Mouse (Mus musculus) spleen, adult 2 months (tissue): ENCODE measurements around the gene Cyld. TPM values are rescaled to one million over a fixed set of nuclear protein-coding genes. Genes with fewer than 3 reads are reported as not detected.
A peak's percentile ranks its signal among the peaks of the same experiment; 100 is the strongest.

Source experiments
- DNase-seq, 2 experiments: peaks; one replicate each; pipeline versions ENCODE4 v3.0.0 to v3.0.0-alpha.2; 2012 to 2021; ENCODE audit warnings: low spot score in 2 of 2, low read depth in 1 of 2
- H3K27ac ChIP-seq: fragments of 200-500 bp; 2 replicates; pipeline ENCODE4 v1.5.1; 2012; ENCODE audit warnings: low read length, inconsistent platforms; ENCODE audit not compliant: insufficient read depth
- H3K27me3 ChIP-seq: fragments of 200-500 bp; 2 replicates; pipeline ENCODE4 v1.6.1; 2012; ENCODE audit warnings: mild to moderate bottlenecking, moderate library complexity, low read length, inconsistent platforms; ENCODE audit not compliant: control insufficient read depth, insufficient read depth
- H3K36me3 ChIP-seq: fragments of 200-500 bp; 2 replicates; pipeline ENCODE4 v1.6.1; 2012; ENCODE audit warnings: mild to moderate bottlenecking, low read length, inconsistent platforms; ENCODE audit not compliant: control insufficient read depth, insufficient read depth
- H3K4me1 ChIP-seq: fragments of 200-500 bp; 2 replicates; pipeline ENCODE4 v1.6.1; 2011; ENCODE audit warnings: inconsistent platforms; ENCODE audit not compliant: control insufficient read depth, insufficient read depth, insufficient read length
- H3K4me3 ChIP-seq: fragments of 200-500 bp; 2 replicates; pipeline ENCODE4 v1.5.1; 2011; ENCODE audit warnings: mild to moderate bottlenecking, inconsistent platforms; ENCODE audit not compliant: insufficient read depth, insufficient read length; ENCODE audit errors: extremely low read depth
- CTCF ChIP-seq: fragments of 200-500 bp; IDR thresholded peaks from 2 replicates; pipeline ENCODE4 v1.5.1; 2011; ENCODE audit warnings: mild to moderate bottlenecking, inconsistent platforms; ENCODE audit not compliant: insufficient read depth, insufficient read length, insufficient replicate concordance; ENCODE audit errors: extremely low read depth
- POLR2A ChIP-seq: fragments of 200-500 bp; IDR thresholded peaks from 2 replicates; pipeline ENCODE4 v1.6.1; 2011; ENCODE audit warnings: low read depth, low read length, inconsistent platforms
- WGBS: fragments of 180-500 bp; shearing (Covaris S2); methylation state at CpG from one replicate; pipeline ENCODE4 v1.1.7; 2018; 5-methylcytosine and 5-hydroxymethylcytosine counted together
- polyA plus RNA-seq: library from polyadenylated mRNA; depleted of rRNA; stranded (reverse); fragments of >200 nt; gene quantifications from 2 replicates; pipeline ENCODE4 v1.2.3, GENCODE M21; 2012

Cyld gene
- polyA plus RNA-seq, 1 experiment, result 10.1 TPM

- DNase-seq, result peak; percentile 64 to 81
- Histone ChIP-seq H3K27ac (peak overlapping the region; percentile 73), H3K4me1 (peaks cover 18% of the 10 kb centered on the region), H3K4me3 (no peak overlapping the region), H3K27me3 (no peaks in the 10 kb centered on the region), H3K36me3 (no peaks in the 10 kb centered on the region)
- no peak for TF ChIP-seq POLR2A
- no peak for TF ChIP-seq CTCF
- WGBS, result 40% methylated on average over 6 of the region's 6 CpGs
These were observed 34.4 kb upstream of the Cyld start for GRCm38 (mm10) chr8:88662401-88662821.

DNA sequence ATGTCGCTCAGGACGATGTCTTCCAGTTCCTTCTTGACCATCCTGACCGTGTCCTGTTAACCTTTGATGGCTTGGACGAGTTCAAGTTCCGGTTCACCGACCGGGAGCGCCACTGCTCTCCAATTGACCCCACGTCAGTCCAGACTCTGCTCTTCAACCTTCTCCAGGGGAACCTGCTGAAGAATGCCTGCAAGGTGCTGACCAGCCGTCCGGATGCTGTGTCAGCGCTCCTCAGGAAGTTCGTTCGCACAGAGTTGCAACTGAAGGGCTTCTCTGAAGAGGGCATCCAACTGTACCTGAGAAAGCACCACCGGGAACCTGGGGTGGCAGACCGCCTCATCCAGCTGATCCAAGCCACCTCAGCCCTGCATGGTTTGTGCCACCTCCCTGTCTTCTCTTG, 32.7 kb upstream of the Cyld start:
- no peaks in the 10 kb centered on the region for H3K27me3 ChIP-seq
- TF ChIP-seq CTCF (no peak), POLR2A (no peak)
- DNase-seq, result no peak
- peaks cover 28% of the 10 kb centered on the region for H3K4me1 ChIP-seq
- WGBS, result 61% methylated on average over 16 of the region's 16 CpGs
- no peaks in the 10 kb centered on the region for H3K36me3 ChIP-seq
- no peak overlapping the region for H3K27ac ChIP-seq
- no peak overlapping the region for H3K4me3 ChIP-seq

DNA sequence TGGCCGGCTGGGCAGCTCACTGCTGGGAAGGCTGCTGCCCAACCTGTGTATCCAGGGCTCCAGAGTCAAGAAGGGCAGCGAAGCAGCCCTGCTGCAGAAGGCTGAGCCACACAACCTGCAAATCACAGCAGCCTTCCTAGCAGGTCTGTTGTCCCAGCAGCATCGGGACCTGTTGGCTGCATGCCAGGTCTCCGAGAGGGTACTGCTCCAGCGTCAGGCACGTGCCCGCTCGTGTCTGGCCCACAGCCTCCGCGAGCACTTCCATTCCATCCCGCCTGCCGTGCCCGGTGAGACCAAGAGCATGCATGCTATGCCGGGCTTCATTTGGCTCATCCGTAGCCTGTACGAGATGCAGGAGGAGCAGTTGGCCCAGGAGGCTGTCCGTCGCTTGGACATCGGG, 31.9 kb upstream of the Cyld start:
- H3K27me3 ChIP-seq, result no peaks in the 10 kb centered on the region
- peaks cover 36% of the 10 kb centered on the region for H3K4me1 ChIP-seq
- TF ChIP-seq POLR2A (no peak), CTCF (no peak)
- no peak overlapping the region for H3K27ac ChIP-seq
- H3K36me3 ChIP-seq, result no peaks in the 10 kb centered on the region
- H3K4me3 ChIP-seq, result no peak overlapping the region
- WGBS, result 89% methylated on average over 19 of the region's 19 CpGs
- DNase-seq, result no peak

DNA sequence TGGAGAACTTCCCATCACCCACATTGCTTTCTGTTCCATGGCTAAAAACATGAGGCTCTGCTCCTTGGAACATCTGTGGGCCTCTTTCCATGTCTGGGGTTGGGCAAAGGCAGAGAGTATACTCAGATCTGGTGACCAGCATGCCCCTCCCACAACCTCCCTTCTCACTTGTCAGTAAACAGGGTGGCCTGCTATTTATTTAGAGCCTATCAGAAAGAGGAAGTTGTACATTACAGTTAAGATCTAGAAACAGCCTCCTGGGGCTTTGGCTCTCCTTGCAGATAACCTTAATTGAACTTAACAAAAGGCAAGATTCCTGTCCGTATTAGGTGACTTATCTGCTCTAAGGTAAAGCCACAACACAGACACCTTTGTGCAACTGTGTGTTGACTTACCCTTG, 30.4 kb upstream of the Cyld start:
- Histone ChIP-seq H3K4me1 (peaks cover 41% of the 10 kb centered on the region), H3K27me3 (no peaks in the 10 kb centered on the region), H3K36me3 (no peaks in the 10 kb centered on the region), H3K4me3 (no peak overlapping the region), H3K27ac (peak overlapping the region; percentile 76)
- DNase-seq, result peak; percentile 43 to 58
- 10% methylated on average over 1 of the region's 1 CpGs for WGBS
- no peak for TF ChIP-seq CTCF
- TF ChIP-seq POLR2A, result no peak

DNA sequence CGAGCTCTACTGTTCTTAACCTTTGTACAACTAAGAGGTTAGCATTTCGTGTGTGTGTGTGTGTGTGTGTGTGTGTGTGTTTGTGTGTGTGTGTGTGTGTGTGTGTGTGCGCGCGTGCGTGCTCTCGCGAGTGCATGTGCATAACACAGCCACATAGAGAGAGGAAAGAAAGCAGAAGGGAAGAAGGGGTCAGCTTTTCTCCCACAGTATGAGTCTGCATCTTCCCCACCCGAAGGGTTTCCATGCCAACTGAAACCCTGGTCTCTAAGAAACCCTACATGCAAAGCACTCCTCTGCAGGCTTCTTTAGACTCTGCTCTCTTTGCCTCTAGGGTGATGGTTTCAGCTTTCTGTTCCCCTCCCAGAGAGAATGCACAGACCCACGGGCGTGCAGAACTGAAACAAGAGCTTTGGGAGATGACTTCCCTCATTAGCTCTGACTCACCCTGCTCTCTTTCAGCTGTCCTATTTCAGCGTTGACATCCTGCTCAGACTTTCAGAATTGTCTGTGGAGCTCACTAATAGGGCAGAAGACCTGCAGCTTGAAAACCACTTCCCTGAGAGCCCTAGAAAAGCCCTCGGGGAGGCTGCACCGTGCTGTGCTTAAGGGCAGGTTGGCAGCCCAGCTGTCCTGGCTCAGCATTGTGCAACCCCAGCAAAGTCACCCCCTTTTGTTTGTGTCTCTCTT, 28.3 kb upstream of the Cyld start:
- DNase-seq, result peak; percentile 73 to 86
- Histone ChIP-seq H3K27ac (peak overlapping the region; percentile 61), H3K4me1 (peaks cover 35% of the 10 kb centered on the region), H3K36me3 (no peaks in the 10 kb centered on the region), H3K27me3 (no peaks in the 10 kb centered on the region), H3K4me3 (no peak overlapping the region)
- TF ChIP-seq CTCF, result no peak
- TF ChIP-seq POLR2A, result no peak; the same call in 1 of the 2 replicates
- WGBS, result 5% methylated on average over 14 of the region's 14 CpGs

DNA sequence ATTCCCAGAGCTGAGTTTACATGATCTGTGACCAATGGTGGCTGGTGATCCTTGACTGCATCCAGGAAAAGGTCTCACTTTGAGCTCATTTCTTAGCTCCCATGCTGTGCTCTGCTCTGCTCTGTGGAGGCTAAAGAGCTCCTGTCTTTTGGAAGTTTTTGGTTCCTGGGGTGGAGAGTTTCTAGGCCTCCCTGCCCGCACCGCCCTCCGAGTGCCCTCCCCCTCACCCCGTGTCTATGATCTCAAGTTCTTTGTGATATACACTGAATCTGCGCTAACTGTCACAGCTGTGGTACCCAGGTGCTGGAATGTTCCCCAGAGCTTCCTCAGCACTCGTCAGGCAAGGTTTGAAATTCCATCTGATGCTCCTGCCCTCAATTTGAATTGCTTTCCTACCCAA, 26.0 kb upstream of the Cyld start:
- TF ChIP-seq POLR2A, result no peak
- TF ChIP-seq CTCF, result no peak
- H3K4me1 ChIP-seq, result peaks cover 35% of the 10 kb centered on the region
- no peaks in the 10 kb centered on the region for H3K36me3 ChIP-seq
- no peak overlapping the region for H3K27ac ChIP-seq
- H3K4me3 ChIP-seq, result no peak overlapping the region
- no peaks in the 10 kb centered on the region for H3K27me3 ChIP-seq
- no peak for DNase-seq
- 91% methylated on average over 6 of the region's 6 CpGs for WGBS

- Histone ChIP-seq H3K27me3 (no peaks in the 10 kb centered on the region), H3K27ac (no peak overlapping the region), H3K4me1 (peaks cover 29% of the 10 kb centered on the region), H3K4me3 (no peak overlapping the region), H3K36me3 (no peaks in the 10 kb centered on the region; the same call in 1 of the 2 replicates)
- TF ChIP-seq POLR2A (no peak), CTCF (no peak)
- no peak for DNase-seq
- 94% methylated on average over 10 of the region's 10 CpGs for WGBS
These were observed 25.3 kb upstream of the Cyld start for GRCm38 (mm10) chr8:88671575-88671974.
